In the genomic region with DNA sequence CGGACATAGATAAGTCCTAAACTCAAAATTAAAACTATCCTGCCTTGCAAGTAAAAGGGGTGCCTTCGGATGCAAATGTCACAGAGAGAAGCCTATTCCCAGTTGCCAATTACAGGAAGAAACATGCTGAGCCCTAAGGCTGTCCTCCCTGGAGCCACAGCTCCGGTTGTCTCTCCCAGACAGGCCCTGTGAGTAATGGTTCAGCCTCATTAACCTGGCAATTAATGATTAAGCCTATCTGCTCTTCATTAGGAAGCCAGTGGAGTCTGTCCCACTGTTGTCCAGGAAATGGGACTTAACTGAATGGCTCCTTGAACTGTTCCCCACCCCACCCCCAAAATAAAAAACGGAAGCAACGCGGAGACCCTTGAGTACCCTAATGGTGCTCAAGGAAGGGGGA, we compare ENCODE assay signal across 15 mouse cellular contexts.
DNase-seq lines count a peak whose midpoint lies in the region; ATAC-seq and TF ChIP-seq lines count a peak whose summit lies in the region.
"Had no signal": no experiment of that assay in that cellular context is flagged by ENCODE, and none has a peak within 500 bp of the region (broad histone marks: within the 10 kb centered on the region; RNA-seq: fewer than 3 reads in every experiment).

No protein-coding gene starts in this region.

- 30% methylated on average over 6 of the region's 6 CpGs for WGBS in forebrain, embryonic 16.5 days
- 62% methylated on average over 6 of the region's 6 CpGs for WGBS in midbrain, embryonic 14.5 days
- WGBS in thymus, adult 2 months: 88% methylated on average over 6 of the region's 6 CpGs

- no peak overlapping the region for H3K9ac ChIP-seq in forebrain, embryonic 16.5 days (replicated peaks; ENCODE audit: low read depth, low read length)
- no peak overlapping the region for H3K9ac ChIP-seq in midbrain, embryonic 14.5 days (replicated peaks; ENCODE audit: low read length)
- H3K9ac ChIP-seq: liver, embryonic 15.5 days had no signal

- no peak overlapping the region for H3K27ac ChIP-seq in forebrain, embryonic 16.5 days (ENCODE audit: low read length)
- H3K27ac ChIP-seq in midbrain, embryonic 14.5 days (replicated peaks; ENCODE audit: low read depth, low read length): no peak overlapping the region
- H3K27ac ChIP-seq in thymus, adult 2 months (ENCODE audit: control insufficient read depth, insufficient read depth, low read length): no peak overlapping the region
- H3K27ac ChIP-seq: limb, embryonic 10.5 days; liver, embryonic 15.5 days; macrophage had no signal

- H3K36me3 ChIP-seq in forebrain, embryonic 16.5 days (ENCODE audit: control insufficient read depth, insufficient read depth): no peaks in the 10 kb centered on the region
- H3K36me3 ChIP-seq in midbrain, embryonic 14.5 days (ENCODE audit: control insufficient read depth, insufficient read depth, low read length): no peaks in the 10 kb centered on the region
- no peaks in the 10 kb centered on the region for H3K36me3 ChIP-seq in thymus, adult 2 months (ENCODE audit: control insufficient read depth, insufficient read depth, low read length)
- H3K36me3 ChIP-seq: limb, embryonic 10.5 days; liver, embryonic 15.5 days had no signal

- POLR2A ChIA-PET in Patski (lab: Charles Lee): interaction anchor here (1.0 kb wide), 1 partner anchor 142 kb away, joined by 3 read pairs; no protein-coding TSS in a partner anchor

- H3K4me3 ChIP-seq in forebrain, embryonic 16.5 days (replicated peaks; ENCODE audit: low read length): no peak overlapping the region
- H3K4me3 ChIP-seq in midbrain, embryonic 14.5 days (replicated peaks; ENCODE audit: low read depth, low read length): no peak overlapping the region
- H3K4me3 ChIP-seq in thymus, adult 2 months (ENCODE audit: control insufficient read depth, insufficient read depth, low read length): no peak overlapping the region
- H3K4me3 ChIP-seq: limb, embryonic 10.5 days; liver, embryonic 15.5 days had no signal

- no peak for TF ChIP-seq CTCF in Patski (IDR thresholded peaks at IDR 0.05)
- TF ChIP-seq CTCF in thymus, adult 2 months (IDR thresholded peaks at IDR 0.05; ENCODE audit: borderline replicate concordance, control insufficient read depth, extremely low read depth, insufficient read depth, low read length, poor library complexity): no peak

- peaks cover 6% of the 10 kb centered on the region for H3K27me3 ChIP-seq in Patski
- H3K27me3 ChIP-seq in forebrain, embryonic 16.5 days (replicated peaks; ENCODE audit: control insufficient read depth, insufficient read depth, low read length): no peaks in the 10 kb centered on the region
- H3K27me3 ChIP-seq in midbrain, embryonic 14.5 days (ENCODE audit: control insufficient read depth, insufficient read depth, low read length): no peaks in the 10 kb centered on the region
- H3K27me3 ChIP-seq in thymus, adult 2 months (ENCODE audit: control insufficient read depth, insufficient read depth, low read length): no peaks in the 10 kb centered on the region
- H3K27me3 ChIP-seq: liver, embryonic 15.5 days had no signal

- peak; percentile 77 for DNase-seq in Patski (ENCODE audit: low read depth, low spot score)
- DNase-seq in kidney, adult 8-10 months: peak; percentile 24 to 43
- DNase-seq in midbrain, embryonic 14.5 days: peak; percentile 20
- DNase-seq in adrenal gland, adult 18-20 months (ENCODE audit: low spot score in 2 of 2): no peak
- no peak for DNase-seq in thymus, adult 2 months
- DNase-seq in right cerebral cortex, postnatal 10 days (ENCODE audit: low spot score in 2 of 2): no peak
- DNase-seq: adrenal gland, postnatal 10 days; cerebellum, adult 2 months; heart, postnatal 36 days; thymus, postnatal 25 days had no signal

- in situ Hi-C loops in Patski (cut with MboI; ENCODE audit: low pct_unique_long_range_greater_than_20kb): no loop called here

- H3K4me2 ChIP-seq in forebrain, embryonic 16.5 days (ENCODE audit: low read length): no peak overlapping the region
- no peak overlapping the region for H3K4me2 ChIP-seq in midbrain, embryonic 14.5 days (ENCODE audit: low read length)
- H3K4me2 ChIP-seq: liver, embryonic 15.5 days had no signal

- no peak for TF ChIP-seq POLR2A in thymus, adult 2 months (IDR thresholded peaks at IDR 0.05; ENCODE audit: control insufficient read depth, extremely low read depth, insufficient read depth, low read length, poor library complexity)

- no peaks in the 10 kb centered on the region for H3K9me3 ChIP-seq in forebrain, embryonic 16.5 days (ENCODE audit: control insufficient read depth, low read length)
- no peaks in the 10 kb centered on the region for H3K9me3 ChIP-seq in midbrain, embryonic 14.5 days (ENCODE audit: control insufficient read depth, low read length)
- H3K9me3 ChIP-seq: limb, embryonic 10.5 days; liver, embryonic 15.5 days had no signal

- ATAC-seq in Patski: peak; percentile 99
- ATAC-seq in forebrain, embryonic 16.5 days: peak; percentile 63; the same call in 1 of the 2 replicates
- peak; percentile 37; the same call in 1 of the 2 replicates for ATAC-seq in midbrain, embryonic 14.5 days (ENCODE audit: low FRiP score, low TSS enrichment)
- ATAC-seq: CD4-positive, CD25-positive, alpha-beta regulatory T cell, adult 4 months had no signal

- H3K4me1 ChIP-seq in forebrain, embryonic 16.5 days (replicated peaks; ENCODE audit: control insufficient read depth, insufficient read depth, low read length): peaks cover 2% of the 10 kb centered on the region; the same call in 1 of the 2 replicates
- H3K4me1 ChIP-seq in midbrain, embryonic 14.5 days (ENCODE audit: control insufficient read depth, insufficient read depth, low read length): no peaks in the 10 kb centered on the region
- H3K4me1 ChIP-seq in thymus, adult 2 months (replicated peaks; ENCODE audit: control insufficient read depth, insufficient read depth, low read length): no peaks in the 10 kb centered on the region
- H3K4me1 ChIP-seq: liver, embryonic 15.5 days had no signal

- CTCF ChIA-PET in Patski (lab: Charles Lee): interaction anchor here (1.2 to 1.4 kb wide), 2 partner anchors 20 to 119 kb away, joined by 3 read pairs; no protein-coding TSS in a partner anchor

Comparison
In these comparisons a context has a peak if more than half of its experiments do, and no peak if none do; other contexts are left out.
1. ATAC-seq: peak in every context shown above with its lines; median percentile 99 in Patski; 63 in forebrain, embryonic 16.5 days; 37 in midbrain, embryonic 14.5 days.
2. DNase-seq: peak in Patski (single experiment), kidney, adult 8-10 months (2 of 2) and midbrain, embryonic 14.5 days (single experiment); none in adrenal gland, adult 18-20 months (0 of 2), thymus, adult 2 months (single experiment) and right cerebral cortex, postnatal 10 days (0 of 2).